Mouse (Mus musculus): ENCODE measurements around the gene Arsg. TPM values are rescaled to one million over a fixed set of nuclear protein-coding genes. Genes with fewer than 3 reads are reported as not detected.
"Not testable (repeated sequence)": the region's sequence is repeated elsewhere in the genome, so short reads cannot be mapped to it uniquely, and the experiment has no call there.

Arsg gene
- polyA plus RNA-seq, 1 experiment: 5.2 TPM

DNA sequence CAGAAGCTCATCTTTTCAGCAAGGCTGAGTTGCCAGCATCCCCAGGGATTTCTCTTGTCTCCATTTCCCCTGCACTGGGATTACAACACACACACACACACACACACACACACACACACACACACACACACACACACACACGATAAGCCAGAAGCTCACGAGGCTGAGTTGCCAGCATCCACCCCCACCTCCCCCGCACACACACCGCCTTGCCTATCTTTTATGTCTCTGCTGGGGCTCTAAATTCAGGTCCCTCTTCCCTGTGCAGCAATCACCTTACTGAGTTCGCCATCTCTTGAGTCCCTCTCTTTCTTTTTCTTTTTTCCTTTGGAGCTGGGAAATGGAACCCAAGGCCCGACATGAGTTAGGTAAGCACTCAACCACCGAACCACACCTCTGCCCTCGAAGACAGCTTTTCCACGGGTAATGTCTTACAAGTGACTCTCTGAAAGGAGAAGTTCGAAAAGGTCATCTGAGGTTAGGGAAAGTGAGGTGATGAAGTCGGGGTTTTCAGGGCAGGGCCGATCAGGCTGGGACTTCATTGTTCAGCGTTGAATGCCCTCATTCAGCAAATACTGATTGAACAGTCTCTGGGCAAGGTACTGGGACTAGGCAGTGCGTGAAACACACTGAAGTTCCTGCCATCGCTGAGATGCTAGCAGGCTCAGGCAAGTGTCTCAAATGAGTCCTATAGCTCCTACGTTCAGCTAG, 6.6 kb downstream of the Arsg start:
- TF ChIP-seq POLR2A (IDR thresholded peaks at IDR 0.05; ENCODE audit: borderline replicate concordance, extremely low read depth, insufficient read depth, insufficient read length, poor library complexity, severe bottlenecking) (no peak), CTCF (IDR thresholded peaks at IDR 0.05; ENCODE audit: borderline replicate concordance, extremely low read depth, insufficient read depth, insufficient read length) (no peak)
- no peak for DNase-seq (ENCODE audit: low read depth)

DNA sequence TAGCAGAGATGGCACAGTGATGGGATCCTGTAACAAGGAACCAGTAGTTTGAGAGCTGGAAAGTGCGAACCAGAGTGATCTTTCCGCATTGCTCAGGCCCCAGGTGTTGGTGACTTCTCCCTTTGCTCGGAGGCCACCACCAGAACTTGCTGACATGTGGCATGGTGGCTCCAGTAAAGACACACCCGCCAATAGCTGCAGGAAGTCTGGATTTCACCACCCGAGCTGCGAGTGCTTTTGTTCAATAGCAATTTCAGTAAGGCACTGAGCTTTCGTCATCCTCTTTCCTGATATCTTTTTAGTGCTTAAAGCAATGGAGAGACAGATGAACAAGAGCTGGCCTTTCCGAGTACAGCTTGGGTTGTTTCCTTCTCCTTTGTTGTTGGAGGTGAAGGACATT, 7.3 kb downstream of the Arsg start:
- TF ChIP-seq CTCF (IDR thresholded peaks at IDR 0.05; ENCODE audit: borderline replicate concordance, extremely low read depth, insufficient read depth, insufficient read length): no peak
- no peak for TF ChIP-seq POLR2A (IDR thresholded peaks at IDR 0.05; ENCODE audit: borderline replicate concordance, extremely low read depth, insufficient read depth, insufficient read length, poor library complexity, severe bottlenecking)
- DNase-seq (ENCODE audit: low read depth): no peak

DNA sequence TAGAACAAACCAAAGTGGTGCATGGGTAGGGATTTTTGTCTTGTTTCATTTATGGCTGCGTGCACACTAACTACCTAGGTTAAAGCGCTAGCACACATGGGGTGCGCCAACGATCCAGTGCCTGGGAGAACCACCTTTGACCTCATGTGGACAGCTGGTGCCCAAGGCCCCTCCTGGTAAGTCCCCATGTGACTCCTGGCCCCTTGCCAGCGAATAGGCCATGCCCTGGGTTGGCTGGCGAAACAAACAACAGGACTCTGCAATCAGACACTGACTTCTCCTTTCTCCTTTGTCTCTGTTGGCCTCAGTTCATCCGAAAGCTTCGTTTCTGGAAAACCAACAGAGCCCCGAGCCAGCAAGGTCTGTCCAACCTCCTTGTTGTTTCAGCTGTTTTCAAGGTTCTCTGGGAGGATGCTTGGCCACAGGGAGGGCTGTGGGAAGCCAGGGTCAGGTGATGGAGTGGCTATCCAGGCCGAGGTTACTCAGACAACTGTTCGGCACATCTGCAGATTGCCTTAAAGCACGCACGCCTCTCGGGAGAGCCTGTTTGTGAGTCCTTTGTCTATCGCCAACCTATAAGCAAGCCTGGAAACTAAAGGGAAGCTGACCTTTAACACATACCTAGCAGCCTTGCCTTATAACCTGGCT, 12.3 kb downstream of the Arsg start:
- no peak for DNase-seq (ENCODE audit: low read depth)

DNA sequence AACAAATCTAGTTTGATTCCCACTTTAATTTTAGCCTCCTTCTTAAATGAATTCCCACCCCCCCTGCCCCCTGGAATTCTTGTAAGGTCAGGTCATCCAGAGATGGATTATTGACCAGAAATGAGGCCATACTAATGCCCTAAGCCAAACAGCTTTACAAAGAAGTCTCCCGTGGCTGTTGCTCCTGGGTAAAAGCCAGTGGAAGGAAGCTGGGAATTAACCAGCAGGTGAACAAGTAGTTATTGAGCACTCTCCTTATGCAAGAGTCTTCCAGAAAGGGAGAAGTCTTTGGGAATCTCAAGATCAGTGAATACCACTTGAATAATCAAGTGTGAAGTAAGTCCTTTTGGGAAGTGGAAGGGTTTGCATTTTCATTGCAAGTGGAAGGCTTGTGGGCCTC, 13.9 kb downstream of the Arsg start:
- no peak for DNase-seq (ENCODE audit: low read depth)

More for the DNA sequence above, 12.3 kb downstream of the Arsg start:
- TF ChIP-seq POLR2A (IDR thresholded peaks at IDR 0.05; ENCODE audit: borderline replicate concordance, extremely low read depth, insufficient read depth, insufficient read length, poor library complexity, severe bottlenecking): no peak
- no peak for TF ChIP-seq CTCF (IDR thresholded peaks at IDR 0.05; ENCODE audit: borderline replicate concordance, extremely low read depth, insufficient read depth, insufficient read length)

DNA sequence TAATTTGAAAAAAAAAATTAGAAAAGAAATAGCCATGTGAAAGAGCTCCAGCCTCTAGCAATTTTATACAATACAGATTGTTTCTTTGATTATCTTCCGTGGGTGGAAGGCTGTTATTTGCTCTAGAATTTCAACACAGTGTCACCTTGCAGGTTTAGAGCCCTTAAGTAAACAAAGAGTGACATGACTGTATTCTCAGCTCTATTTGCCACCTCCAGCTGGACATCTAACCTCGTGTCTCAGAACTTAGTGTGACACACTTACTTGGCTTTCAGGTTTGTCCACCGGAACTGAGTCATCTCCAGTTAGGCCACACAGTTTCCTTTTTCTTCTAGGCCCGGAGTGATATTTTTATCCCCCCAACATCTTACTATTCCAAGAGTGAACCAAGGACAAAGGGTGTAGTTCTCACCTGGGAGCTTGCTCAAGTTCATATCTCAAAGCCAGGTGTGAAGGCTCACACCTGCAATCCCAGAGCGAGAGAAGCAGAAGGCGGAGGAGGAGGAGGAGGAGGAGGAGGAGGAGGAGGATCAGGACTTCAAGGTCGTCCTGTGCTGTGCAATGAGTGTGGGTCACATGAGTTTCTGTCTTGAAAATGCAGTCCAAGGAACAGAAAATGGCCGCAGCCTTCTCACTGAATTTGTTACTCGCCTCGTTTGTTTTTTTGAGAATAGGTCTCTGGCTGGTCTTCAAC, 15.0 kb downstream of the Arsg start:
- no peak for DNase-seq (ENCODE audit: low read depth)
- no peak for TF ChIP-seq CTCF (IDR thresholded peaks at IDR 0.05; ENCODE audit: borderline replicate concordance, extremely low read depth, insufficient read depth, insufficient read length)
- TF ChIP-seq POLR2A (IDR thresholded peaks at IDR 0.05; ENCODE audit: borderline replicate concordance, extremely low read depth, insufficient read depth, insufficient read length, poor library complexity, severe bottlenecking): no peak

More for the DNA sequence above, 13.9 kb downstream of the Arsg start:
- TF ChIP-seq POLR2A (IDR thresholded peaks at IDR 0.05; ENCODE audit: borderline replicate concordance, extremely low read depth, insufficient read depth, insufficient read length, poor library complexity, severe bottlenecking) (no peak), CTCF (IDR thresholded peaks at IDR 0.05; ENCODE audit: borderline replicate concordance, extremely low read depth, insufficient read depth, insufficient read length) (no peak)

DNA sequence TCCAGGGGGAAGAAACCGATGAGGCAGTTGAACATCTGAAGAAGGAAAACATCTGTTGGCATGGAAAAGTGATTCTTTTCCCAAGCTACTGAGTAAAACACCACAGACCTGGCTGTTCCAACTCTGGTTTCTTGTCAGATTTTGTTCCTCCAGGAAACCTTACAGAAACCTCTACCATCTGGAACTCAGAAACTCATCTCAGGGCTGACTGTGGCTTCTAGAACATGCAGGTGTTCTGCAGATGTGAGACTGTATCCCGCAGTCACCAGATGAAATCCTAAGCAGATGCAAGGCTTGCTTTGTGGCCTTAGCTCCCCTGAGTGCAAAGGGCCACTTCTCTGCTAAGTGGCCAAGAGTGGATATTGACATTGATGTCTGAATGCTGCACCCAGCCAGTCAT, 16.6 kb downstream of the Arsg start:
- DNase-seq (ENCODE audit: low read depth): no peak
- TF ChIP-seq CTCF (IDR thresholded peaks at IDR 0.05; ENCODE audit: borderline replicate concordance, extremely low read depth, insufficient read depth, insufficient read length) (no peak), POLR2A (IDR thresholded peaks at IDR 0.05; ENCODE audit: borderline replicate concordance, extremely low read depth, insufficient read depth, insufficient read length, poor library complexity, severe bottlenecking) (no peak)

DNA sequence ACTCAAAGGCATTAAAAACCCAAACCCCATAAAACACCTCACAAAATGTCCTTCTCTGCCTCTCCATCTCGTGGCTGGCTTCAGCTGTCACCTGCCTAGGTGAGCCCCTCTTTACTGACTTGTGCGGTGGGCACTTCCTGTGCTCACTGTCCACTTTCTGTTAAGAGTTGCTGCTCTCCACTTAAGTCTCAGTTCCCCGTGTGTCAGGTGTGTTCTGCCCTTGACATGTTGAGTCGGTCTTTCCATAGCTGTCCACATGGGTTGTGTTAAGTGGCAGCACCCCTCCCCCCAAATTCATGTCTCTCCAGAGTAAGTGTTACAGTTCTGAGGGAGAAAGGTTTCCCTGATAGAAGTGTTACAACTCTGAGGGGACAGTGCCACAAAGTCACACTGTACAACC, 18.7 kb downstream of the Arsg start:
- no peak for DNase-seq (ENCODE audit: low read depth)
- TF ChIP-seq POLR2A (IDR thresholded peaks at IDR 0.05; ENCODE audit: borderline replicate concordance, extremely low read depth, insufficient read depth, insufficient read length, poor library complexity, severe bottlenecking) (no peak), CTCF (IDR thresholded peaks at IDR 0.05; ENCODE audit: borderline replicate concordance, extremely low read depth, insufficient read depth, insufficient read length) (no peak)

DNA sequence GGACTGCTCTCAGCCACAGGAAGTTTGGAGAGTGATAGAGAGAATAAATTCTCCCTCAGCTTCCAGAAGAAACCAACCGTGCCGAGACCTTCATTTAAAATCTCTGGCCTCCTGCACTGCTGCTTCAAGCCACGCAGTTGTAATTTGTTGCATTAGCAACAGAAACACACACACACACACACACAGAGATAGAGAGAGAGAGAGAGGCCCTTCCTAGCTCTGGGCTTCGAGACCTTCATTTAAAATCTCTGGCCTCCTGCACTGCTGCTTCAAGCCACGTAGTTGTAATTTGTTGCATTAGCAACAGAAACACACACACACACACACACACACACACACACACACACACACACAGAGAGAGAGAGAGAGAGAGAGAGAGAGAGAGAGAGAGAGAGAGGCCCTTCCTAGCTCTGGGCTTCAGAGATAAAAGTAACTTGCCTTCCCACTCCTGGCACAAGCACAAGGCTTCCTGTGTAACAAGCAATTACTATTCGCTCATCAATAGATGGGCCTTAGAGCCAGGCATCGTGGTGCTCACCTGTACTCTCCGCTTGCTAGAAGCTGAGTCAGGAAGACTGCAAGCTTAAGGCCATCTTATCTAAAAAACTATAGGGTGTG, 19.8 kb downstream of the Arsg start:
- DNase-seq (ENCODE audit: low read depth): not testable (repeated sequence)

DNA sequence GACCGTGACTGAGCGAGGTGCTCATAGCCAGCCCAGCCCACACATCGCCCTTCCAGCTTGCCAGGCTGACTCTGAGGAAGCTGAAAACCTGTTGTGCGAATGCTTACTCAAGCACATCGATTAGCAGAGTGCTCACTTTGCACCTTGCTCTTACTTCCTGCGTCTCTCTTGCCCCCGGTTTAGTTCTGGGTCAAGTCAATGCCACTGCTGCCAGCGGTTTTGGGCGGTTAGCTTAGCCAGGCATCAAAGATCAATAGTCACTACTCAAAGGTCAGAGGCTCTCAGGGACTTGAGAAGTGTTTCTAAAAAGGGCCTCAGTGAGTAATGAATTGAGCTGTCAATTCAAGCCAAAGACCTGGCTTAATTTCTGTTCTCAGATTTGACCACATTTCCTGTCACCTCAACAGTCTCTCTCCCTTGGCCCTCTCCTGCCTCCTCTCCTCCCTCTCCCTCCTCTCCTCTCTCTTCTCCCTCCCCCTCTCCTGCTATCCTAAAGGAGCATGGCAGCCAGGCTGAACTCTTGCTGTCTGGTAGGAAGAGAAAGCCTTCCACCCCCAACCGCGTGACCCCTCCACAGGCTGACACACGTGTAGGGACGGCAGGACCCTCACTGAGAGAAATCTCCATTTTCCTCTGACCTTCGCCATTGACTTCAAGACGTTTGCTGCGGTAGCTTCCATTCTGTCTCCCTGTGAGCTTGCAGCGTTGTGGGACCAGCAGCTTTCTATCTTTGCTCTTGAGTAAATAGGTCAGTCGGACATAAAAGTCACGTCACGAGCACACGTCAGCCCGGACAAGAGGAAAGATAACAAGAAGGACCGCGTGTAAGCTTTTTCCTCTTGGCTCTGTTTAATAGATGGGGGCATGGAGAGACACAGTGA, 22.0 kb downstream of the Arsg start:
- DNase-seq (ENCODE audit: low read depth): no peak
- TF ChIP-seq POLR2A (IDR thresholded peaks at IDR 0.05; ENCODE audit: borderline replicate concordance, extremely low read depth, insufficient read depth, insufficient read length, poor library complexity, severe bottlenecking) (no peak), CTCF (IDR thresholded peaks at IDR 0.05; ENCODE audit: borderline replicate concordance, extremely low read depth, insufficient read depth, insufficient read length) (no peak)

DNA sequence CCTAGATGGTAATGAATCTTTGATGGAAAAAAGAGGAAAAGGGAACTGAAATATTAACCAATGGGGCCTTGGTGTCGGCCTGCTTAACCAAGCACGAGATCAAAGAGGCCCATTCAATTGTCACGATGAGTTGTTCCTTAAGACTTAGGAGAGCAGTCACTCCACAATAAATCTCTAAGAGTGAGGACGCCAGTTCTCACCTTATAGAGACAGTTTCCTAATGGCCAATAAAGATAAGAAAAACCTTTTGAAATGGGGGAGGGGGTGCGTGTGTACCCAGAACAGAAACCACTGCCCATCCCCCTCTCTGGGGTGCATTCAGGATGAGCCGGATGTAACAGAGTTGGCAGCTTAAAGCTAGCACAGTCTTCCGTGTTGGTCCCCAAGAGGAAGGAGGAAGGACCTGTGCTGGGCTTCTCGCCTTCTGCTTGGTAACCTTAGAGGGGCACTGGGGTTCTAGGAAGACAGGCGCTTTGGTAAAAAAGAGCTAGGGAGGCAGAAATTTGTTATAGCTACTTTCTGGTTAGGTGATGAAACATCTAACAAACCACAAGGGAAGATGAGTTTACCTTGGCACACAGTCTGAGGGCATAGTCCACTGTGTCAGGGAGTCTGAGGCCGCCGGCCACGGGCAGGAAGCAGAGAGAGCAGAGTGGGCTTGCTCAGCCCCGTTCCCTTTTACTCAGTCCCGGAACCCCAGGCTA, 22.7 kb downstream of the Arsg start:
- TF ChIP-seq POLR2A (IDR thresholded peaks at IDR 0.05; ENCODE audit: borderline replicate concordance, extremely low read depth, insufficient read depth, insufficient read length, poor library complexity, severe bottlenecking) (no peak), CTCF (IDR thresholded peaks at IDR 0.05; ENCODE audit: borderline replicate concordance, extremely low read depth, insufficient read depth, insufficient read length) (no peak)
- DNase-seq (ENCODE audit: low read depth): no peak
